Mouse (Mus musculus) urinary bladder, adult 2 months (tissue): ENCODE data around the gene Kctd6. TPM values are rescaled to one million over a fixed set of nuclear protein-coding genes. Genes with fewer than 3 reads are reported as not detected.

Experiments used
- DNase-seq: peaks from one replicate; pipeline ENCODE4 v3.0.0; 2022; ENCODE audit warnings: low spot score
- polyA plus RNA-seq: library from polyadenylated mRNA; depleted of rRNA; stranded (reverse); fragments of >200 nt; gene quantifications from 2 replicates; pipeline ENCODE4 v1.2.3, GENCODE M21; 2012

Gene Kctd6
- polyA plus RNA-seq, 1 experiment, result 13.7 TPM

GRCm38 (mm10) chr14:8214299-8215207 lies 613 bp downstream of the Kctd6 start:
- DNase-seq, result no peak

GRCm38 (mm10) chr14:8215208-8215778 lies 1.4 kb downstream of the Kctd6 start:
- DNase-seq, result no peak

GRCm38 (mm10) chr14:8216100-8216499 lies 2.2 kb downstream of the Kctd6 start:
- no peak for DNase-seq

- DNase-seq, result no peak
These were observed 4.3 kb downstream of the Kctd6 start for GRCm38 (mm10) chr14:8218238-8218637.

- DNase-seq, result no peak
These were observed 4.9 kb downstream of the Kctd6 start for GRCm38 (mm10) chr14:8218730-8219380.

- no peak for DNase-seq
These were observed 5.9 kb downstream of the Kctd6 start for GRCm38 (mm10) chr14:8219876-8220275.

GRCm38 (mm10) chr14:8220306-8220705 lies 6.4 kb downstream of the Kctd6 start:
- no peak for DNase-seq

- DNase-seq, result no peak
These were observed 7.0 kb downstream of the Kctd6 start for GRCm38 (mm10) chr14:8220912-8221311.

- DNase-seq, result no peak
These were observed 8.6 kb downstream of the Kctd6 start for GRCm38 (mm10) chr14:8222561-8222960.

- DNase-seq, result no peak
These were observed 9.8 kb downstream of the Kctd6 start for GRCm38 (mm10) chr14:8223506-8224293.

- no peak for DNase-seq
These were observed 10.9 kb downstream of the Kctd6 start for GRCm38 (mm10) chr14:8224805-8225204.

- DNase-seq, result no peak
These were observed 15.6 kb downstream of the Kctd6 start for GRCm38 (mm10) chr14:8229367-8230019.

GRCm38 (mm10) chr14:8232155-8232910 lies 18.4 kb downstream of the Kctd6 start:
- DNase-seq, result no peak

GRCm38 (mm10) chr14:8233252-8233651 lies 19.3 kb downstream of the Kctd6 start:
- DNase-seq, result no peak

- DNase-seq, result no peak
These were observed 27.9 kb downstream of the Kctd6 start for GRCm38 (mm10) chr14:8241816-8242215.

- DNase-seq, result no peak
These were observed 28.5 kb downstream of the Kctd6 start for GRCm38 (mm10) chr14:8242388-8242920.

- DNase-seq, result no peak
These were observed 29.4 kb downstream of the Kctd6 start for GRCm38 (mm10) chr14:8243136-8243888.

- DNase-seq, result no peak
These were observed 30.3 kb downstream of the Kctd6 start for GRCm38 (mm10) chr14:8244211-8244611.

- no peak for DNase-seq
These were observed 32.9 kb downstream of the Kctd6 start for GRCm38 (mm10) chr14:8246878-8247277.

GRCm38 (mm10) chr14:8249206-8249605 lies 35.3 kb downstream of the Kctd6 start:
- no peak for DNase-seq
